Mouse (Mus musculus): ENCODE data around the gene Acaa1b. TPM values are rescaled to one million over a fixed set of nuclear protein-coding genes. Genes with fewer than 3 reads are reported as not detected.
A peak's percentile ranks its signal among the peaks of the same experiment; 100 is the strongest.

Gene Acaa1b
- polyA plus RNA-seq (2015; fragmentation: Nextera tagmentation; extraction: Ambion mirVana), result 2.2 and 3.5 TPM in 2 replicates

DNA sequence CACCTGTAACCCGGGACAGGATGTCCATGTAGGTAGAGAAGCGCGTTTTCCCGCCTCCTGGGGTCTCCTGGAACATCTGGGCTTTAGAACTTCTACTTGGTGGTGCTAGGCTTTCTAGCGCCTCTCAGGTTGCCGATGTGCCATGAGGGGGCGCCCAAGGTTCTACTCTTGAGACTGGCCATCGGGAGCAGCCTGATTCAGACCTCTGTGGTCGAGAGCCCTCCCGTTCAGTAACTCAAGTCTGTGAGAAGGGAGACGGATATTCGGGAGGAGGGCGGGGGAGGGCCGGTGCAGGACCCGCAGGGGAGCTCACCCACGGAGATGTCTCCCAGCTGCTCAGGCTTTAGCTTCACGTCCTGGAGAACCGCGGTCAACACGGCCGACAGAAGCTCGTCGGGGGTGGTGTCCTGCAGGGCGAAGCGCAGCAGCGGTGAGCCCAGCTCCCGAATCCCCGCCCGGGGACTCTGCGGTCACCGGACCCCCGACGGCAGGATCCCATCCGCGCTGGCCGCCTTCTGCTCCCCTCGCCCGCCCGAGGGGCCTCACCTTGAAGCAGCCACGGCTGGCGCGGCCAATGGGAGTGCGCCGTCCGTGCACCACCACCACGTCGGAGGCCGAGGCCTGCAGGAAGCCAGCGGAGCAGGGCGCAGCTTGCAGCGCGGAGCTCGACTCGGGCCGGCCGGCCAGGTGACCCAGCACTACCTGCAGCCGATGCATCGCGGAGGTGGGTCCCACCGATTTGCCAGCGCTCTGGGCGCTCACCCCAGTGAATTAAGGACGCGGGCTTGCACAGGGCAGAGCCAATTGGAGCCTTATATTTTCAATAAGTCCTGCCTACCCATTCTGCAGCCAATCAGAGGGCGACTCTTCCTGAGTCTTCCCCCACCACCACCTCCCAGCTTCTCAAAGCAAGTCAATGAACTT is at the start of gene Acaa1b:
Gene Acaa1b, minus strand, starts transcription at position 816 of the 924 bp plus-strand sequence.
- H3K9ac ChIP-seq, result peak within 1 kb of the TSS; percentile 52
- peak within 1 kb of the TSS; percentile 65 for H3K4me3 ChIP-seq
- H3K9me3 ChIP-seq, result no peaks in the 10 kb centered on the region
- WGBS, result 1% methylated on average over 65 of the region's 65 CpGs
- no peak within 1 kb of the TSS for H3K27ac ChIP-seq
- 0 out of 2 replicates have a peak, but pooled peaks cover 6% of the 10 kb centered on the region for H3K4me1 ChIP-seq
- H3K27me3 ChIP-seq (replicated peaks), result peaks cover 10% of the 10 kb centered on the region
- H3K4me2 ChIP-seq, result peak within 1 kb of the TSS; percentile 66
- no peaks in the 10 kb centered on the region for H3K36me3 ChIP-seq (replicated peaks)
- ATAC-seq (replicated peaks), result peak; percentile 96

DNA sequence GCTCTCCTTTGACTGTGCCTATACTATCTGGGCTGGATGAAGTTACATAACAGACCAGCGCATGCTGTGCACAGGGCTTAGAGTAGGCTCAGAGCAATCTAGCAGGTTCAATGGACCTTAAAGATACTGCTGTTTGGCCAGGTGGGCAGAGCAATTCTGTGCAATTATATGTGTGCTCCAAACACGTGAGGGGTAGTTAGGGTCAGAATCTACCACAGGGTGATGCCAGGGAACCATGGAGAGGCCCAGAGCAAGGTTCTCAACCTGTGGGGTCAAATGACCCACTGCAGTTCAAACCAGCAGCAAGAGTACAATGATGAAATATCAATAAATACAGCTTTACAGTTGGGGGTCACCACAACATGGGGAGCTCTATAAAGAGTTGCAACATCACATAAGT is 49.8 kb upstream of the Acaa1b start:
- H3K4me1 ChIP-seq, result no peaks in the 10 kb centered on the region
- H3K4me3 ChIP-seq, result no peak overlapping the region
- ATAC-seq (replicated peaks), result no peak
- H3K9ac ChIP-seq, result no peak overlapping the region
- H3K27me3 ChIP-seq (replicated peaks), result no peaks in the 10 kb centered on the region
- no peak overlapping the region for H3K27ac ChIP-seq
- no peaks in the 10 kb centered on the region for H3K9me3 ChIP-seq
- H3K36me3 ChIP-seq (replicated peaks), result no peaks in the 10 kb centered on the region
- WGBS, result 90% methylated on average over 2 of the region's 2 CpGs
- H3K4me2 ChIP-seq, result no peak overlapping the region

DNA sequence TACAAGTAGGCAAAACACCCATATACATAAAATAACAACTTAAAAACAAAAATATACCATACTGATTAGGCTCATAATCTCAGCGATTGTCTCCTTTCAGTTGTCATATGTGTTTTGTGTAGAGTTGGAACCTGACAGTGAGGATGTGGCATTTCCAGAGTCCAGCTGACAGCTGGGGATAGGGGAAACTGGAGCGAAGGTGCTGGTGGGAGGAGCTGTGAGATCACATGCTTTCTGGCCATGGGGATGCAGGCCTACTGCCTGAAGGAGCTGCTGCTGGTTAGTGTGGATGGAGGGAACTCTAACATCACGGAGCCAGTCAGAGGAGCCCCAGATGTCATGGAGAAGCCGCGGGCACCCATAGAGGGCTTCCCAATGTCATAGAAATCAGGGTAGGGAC is 48.9 kb upstream of the Acaa1b start:
- Histone ChIP-seq H3K9me3 (no peaks in the 10 kb centered on the region), H3K9ac (no peak overlapping the region), H3K27ac (no peak overlapping the region), H3K4me2 (no peak overlapping the region), H3K27me3 (replicated peaks) (no peaks in the 10 kb centered on the region), H3K36me3 (replicated peaks) (no peaks in the 10 kb centered on the region), H3K4me3 (no peak overlapping the region), H3K4me1 (no peaks in the 10 kb centered on the region)
- WGBS, result 88% methylated on average over 5 of the region's 5 CpGs
- no peak for ATAC-seq (replicated peaks)

DNA sequence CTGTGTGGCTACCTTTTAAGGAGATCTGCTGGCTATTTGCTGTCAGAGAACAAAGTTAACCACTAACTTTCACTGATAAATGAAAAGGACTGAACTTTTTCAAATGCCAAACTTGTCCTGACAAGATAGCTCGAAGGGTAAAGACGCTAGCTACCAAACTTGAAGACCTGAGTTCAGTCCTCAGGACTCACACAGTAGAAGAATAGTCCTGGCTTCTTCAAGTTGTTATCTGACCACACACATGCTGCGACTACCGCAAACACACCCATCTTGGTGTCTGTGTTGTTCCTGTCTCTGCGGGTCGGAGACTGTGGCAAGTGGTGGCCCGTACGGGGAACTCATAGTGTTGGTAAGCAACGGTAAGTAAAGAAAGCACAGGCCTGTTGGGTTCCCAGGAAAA is 46.7 kb upstream of the Acaa1b start:
- Histone ChIP-seq H3K27me3 (replicated peaks) (no peaks in the 10 kb centered on the region), H3K4me3 (no peak overlapping the region), H3K4me2 (no peak overlapping the region), H3K9ac (no peak overlapping the region), H3K36me3 (replicated peaks) (no peaks in the 10 kb centered on the region), H3K4me1 (no peaks in the 10 kb centered on the region), H3K27ac (no peak overlapping the region), H3K9me3 (no peaks in the 10 kb centered on the region)
- ATAC-seq (replicated peaks), result no peak
- 97% methylated on average over 9 of the region's 9 CpGs for WGBS

DNA sequence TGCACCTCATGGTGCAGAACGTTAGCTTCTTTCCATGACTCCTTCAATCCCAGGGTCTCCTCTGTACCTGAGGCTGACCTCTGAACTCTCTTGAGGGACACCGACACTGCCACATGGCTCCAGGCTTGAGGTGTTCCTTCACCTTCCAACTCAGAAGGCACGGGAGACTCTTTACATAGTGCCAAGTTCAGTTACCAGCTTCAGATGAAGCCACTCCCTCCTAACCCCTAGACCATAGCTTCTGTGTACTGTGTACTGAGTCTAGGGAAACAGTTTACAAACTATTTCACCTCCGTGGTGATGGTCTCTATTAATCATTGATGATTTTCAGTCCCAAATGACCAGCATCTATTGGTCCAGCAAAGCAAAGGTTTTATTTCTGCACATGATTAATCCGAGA is 44.8 kb upstream of the Acaa1b start:
- Histone ChIP-seq H3K27ac (no peak overlapping the region), H3K9ac (no peak overlapping the region), H3K27me3 (replicated peaks) (no peaks in the 10 kb centered on the region), H3K4me1 (no peaks in the 10 kb centered on the region), H3K36me3 (replicated peaks) (no peaks in the 10 kb centered on the region), H3K4me2 (no peak overlapping the region), H3K9me3 (no peaks in the 10 kb centered on the region), H3K4me3 (no peak overlapping the region)
- ATAC-seq (replicated peaks), result no peak
- 89% methylated on average over 5 of the region's 5 CpGs for WGBS

DNA sequence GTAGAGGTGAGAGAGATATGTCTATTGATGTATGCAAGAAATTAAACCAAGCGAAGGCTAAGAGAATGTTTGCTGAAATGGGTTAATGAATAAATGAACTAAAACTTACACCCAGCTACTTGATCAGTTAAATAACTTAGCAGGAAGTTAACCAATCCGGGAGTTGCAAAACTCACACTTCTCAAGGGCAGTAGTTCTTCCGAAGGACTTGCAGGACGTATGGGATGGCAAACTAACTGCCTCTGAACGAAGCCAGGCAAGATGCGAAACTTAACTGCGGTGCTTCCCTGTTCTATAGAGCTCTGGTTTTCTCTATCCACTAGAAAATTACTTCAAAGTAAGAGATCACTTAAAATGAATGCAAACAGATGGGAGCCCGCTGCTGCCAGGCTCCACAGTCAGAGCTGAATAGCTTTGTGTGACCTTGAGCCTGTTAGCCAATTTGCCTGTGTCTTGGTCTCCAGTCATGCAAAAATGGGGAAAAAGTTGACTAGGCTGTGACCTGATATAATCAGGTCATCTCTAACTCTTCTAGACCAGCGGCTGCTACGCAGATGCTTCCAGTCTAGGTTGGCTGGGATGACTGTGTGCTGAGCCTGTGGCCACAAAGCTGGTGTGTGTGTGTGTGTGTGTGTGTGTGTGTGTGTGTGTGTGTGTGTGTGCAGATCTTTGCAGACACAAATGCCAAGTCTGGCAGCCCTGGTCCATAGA is 42.4 kb upstream of the Acaa1b start:
- no peaks in the 10 kb centered on the region for H3K4me1 ChIP-seq
- H3K36me3 ChIP-seq (replicated peaks), result no peaks in the 10 kb centered on the region
- 82% methylated on average over 10 of the region's 10 CpGs for WGBS
- H3K4me2 ChIP-seq, result no peak overlapping the region
- no peak for ATAC-seq (replicated peaks)
- H3K9me3 ChIP-seq, result no peaks in the 10 kb centered on the region
- no peak overlapping the region for H3K4me3 ChIP-seq
- H3K27ac ChIP-seq, result no peak overlapping the region
- H3K27me3 ChIP-seq (replicated peaks), result no peaks in the 10 kb centered on the region
- no peak overlapping the region for H3K9ac ChIP-seq

DNA sequence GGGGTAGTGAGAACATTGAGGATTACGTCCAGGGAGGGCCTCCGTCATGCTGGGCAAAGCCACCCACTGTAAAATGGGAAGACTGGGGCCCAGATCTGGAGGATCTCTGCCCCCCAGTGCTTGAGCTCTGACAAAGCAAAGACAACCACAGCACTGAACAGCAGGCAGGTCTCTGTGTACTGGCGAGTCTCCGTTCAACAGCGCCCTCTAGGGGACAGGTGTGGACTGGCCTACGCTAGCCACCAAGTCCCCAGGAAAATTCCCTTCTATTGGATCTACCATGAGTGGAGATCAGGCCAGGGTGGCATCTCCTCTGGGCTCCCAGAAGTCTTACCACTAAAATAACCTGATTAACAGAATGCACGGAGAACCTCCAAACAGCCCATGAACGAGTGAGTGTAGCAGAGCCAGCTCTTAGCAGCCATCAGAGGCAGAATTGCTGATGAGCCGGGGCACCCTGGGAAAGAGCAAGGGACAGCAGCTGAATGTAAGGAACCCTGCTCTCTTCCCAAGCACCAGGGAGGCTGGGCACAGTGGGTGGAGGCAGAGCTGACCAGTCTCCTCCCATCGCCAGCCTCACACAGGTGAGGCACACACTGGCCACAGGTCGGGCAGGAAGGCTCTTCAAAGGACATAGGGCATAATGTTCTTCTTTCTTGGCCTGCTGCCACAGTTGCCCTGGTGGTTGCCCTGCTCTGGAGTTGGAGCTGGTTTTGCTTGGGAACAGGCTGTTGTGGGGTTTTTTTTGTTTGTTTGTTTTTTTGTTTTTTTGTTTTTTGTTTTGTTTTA is 35.5 kb upstream of the Acaa1b start:
- Histone ChIP-seq H3K4me1 (no peaks in the 10 kb centered on the region), H3K27ac (no peak overlapping the region), H3K27me3 (replicated peaks) (no peaks in the 10 kb centered on the region), H3K4me2 (no peak overlapping the region), H3K36me3 (replicated peaks) (no peaks in the 10 kb centered on the region), H3K4me3 (no peak overlapping the region), H3K9me3 (no peaks in the 10 kb centered on the region), H3K9ac (no peak overlapping the region)
- 43% methylated on average over 11 of the region's 11 CpGs for WGBS
- ATAC-seq (replicated peaks), result no peak

DNA sequence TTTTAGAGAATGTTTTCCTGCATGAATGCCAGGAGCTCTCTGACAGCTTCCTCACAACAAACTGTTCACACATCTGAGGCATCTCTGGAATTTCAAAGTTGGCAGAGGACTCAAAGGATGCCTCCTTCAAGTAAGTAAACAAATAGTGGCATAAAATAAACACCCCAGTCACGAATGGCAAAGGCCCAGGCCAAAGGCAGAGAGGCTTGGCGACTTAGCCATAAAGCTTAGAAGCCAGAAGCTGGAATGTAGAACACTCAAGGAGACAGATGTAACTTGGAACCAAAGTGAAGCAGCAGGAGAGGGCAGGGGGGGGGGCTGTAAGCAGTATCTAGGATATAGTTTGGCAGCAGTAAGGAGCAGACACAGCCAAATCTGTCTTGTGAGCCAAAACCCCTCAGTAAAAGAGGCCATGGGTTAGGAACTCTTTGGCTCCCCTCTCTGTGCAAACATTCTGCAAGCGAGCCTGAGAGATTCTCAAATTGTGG is 24.4 kb upstream of the Acaa1b start:
- WGBS, result 44% methylated on average over 3 of the region's 3 CpGs
- ATAC-seq (replicated peaks), result no peak
- H3K4me1 ChIP-seq, result no peaks in the 10 kb centered on the region
- H3K9ac ChIP-seq, result no peak overlapping the region
- H3K4me3 ChIP-seq, result no peak overlapping the region
- no peak overlapping the region for H3K4me2 ChIP-seq
- H3K27me3 ChIP-seq (replicated peaks), result no peaks in the 10 kb centered on the region
- no peaks in the 10 kb centered on the region for H3K36me3 ChIP-seq (replicated peaks)
- H3K27ac ChIP-seq, result no peak overlapping the region
- H3K9me3 ChIP-seq, result no peaks in the 10 kb centered on the region

DNA sequence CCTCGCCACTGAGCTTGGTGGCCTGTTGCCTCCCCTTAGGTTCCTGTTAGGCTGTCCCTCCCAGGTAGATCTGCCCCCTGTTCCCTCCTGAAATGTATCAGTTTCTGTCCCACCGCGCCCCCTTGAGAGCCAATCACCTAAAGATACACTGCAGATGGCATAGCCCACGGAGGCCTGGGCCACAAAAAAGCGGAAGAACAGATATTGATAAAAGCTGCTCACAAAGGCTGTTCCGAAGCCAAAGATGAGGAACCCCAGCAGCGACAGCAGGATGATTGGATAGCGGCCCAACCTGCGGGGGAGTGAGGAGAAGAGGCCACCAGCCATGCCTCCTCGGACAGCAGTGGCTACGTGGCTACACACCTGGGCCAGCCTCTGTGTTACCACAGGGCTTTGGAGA is 22.4 kb upstream of the Acaa1b start:
- no peak for ATAC-seq (replicated peaks)
- Histone ChIP-seq H3K4me3 (no peak overlapping the region), H3K27ac (no peak overlapping the region), H3K36me3 (replicated peaks) (no peaks in the 10 kb centered on the region), H3K27me3 (replicated peaks) (no peaks in the 10 kb centered on the region), H3K9me3 (no peaks in the 10 kb centered on the region), H3K9ac (no peak overlapping the region), H3K4me2 (no peak overlapping the region), H3K4me1 (no peaks in the 10 kb centered on the region)
- WGBS, result 90% methylated on average over 11 of the region's 11 CpGs

DNA sequence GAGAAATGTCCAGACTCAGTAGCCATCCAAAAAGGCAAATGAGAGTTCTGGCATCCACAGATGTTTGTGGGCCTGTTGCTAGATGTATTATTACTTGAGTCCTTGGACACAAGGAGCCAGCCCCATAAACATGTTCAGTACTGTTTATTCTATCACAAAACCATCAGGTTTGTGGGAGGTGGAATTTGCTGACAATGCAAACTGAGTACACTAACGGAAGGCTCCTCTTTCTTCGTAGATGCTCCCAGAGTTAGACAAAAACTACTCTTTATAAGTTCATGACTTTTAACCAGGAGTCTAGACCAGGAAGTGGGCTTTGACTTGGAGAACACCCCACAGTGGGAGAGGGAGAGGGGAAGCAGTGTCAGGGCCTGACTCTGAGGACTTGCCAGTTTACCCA is 10.7 kb upstream of the Acaa1b start:
- H3K36me3 ChIP-seq (replicated peaks), result no peaks in the 10 kb centered on the region
- no peaks in the 10 kb centered on the region for H3K9me3 ChIP-seq
- H3K27ac ChIP-seq, result no peak overlapping the region
- ATAC-seq (replicated peaks), result no peak
- no peak overlapping the region for H3K9ac ChIP-seq
- 91% methylated on average over 2 of the region's 2 CpGs for WGBS
- H3K4me3 ChIP-seq, result no peak overlapping the region
- H3K4me2 ChIP-seq, result no peak overlapping the region
- H3K27me3 ChIP-seq (replicated peaks), result no peaks in the 10 kb centered on the region
- no peaks in the 10 kb centered on the region for H3K4me1 ChIP-seq

DNA sequence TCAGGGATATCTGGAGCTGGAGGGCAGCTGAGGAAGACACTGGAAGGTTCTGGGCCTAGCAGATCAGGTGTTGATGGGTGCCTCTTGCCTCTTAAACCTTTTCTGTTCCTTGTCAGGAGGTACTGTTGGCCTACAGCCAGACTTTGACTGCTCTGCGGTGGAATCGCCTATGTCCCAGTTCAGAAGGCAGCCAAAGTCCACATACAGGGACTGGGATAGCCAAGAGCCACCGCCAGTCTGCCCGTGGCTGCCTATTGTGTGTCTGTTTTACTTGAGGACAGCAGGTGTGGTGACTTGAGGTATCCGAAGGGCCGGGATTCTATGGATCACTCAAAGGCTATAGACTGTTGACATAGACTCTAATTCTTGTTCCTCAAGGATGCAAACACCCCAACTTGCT is 8.7 kb upstream of the Acaa1b start:
- H3K27me3 ChIP-seq (replicated peaks), result no peaks in the 10 kb centered on the region
- H3K36me3 ChIP-seq (replicated peaks), result no peaks in the 10 kb centered on the region
- WGBS, result 94% methylated on average over 6 of the region's 6 CpGs
- no peak overlapping the region for H3K27ac ChIP-seq
- H3K9me3 ChIP-seq, result no peaks in the 10 kb centered on the region
- H3K9ac ChIP-seq, result no peak overlapping the region
- no peaks in the 10 kb centered on the region for H3K4me1 ChIP-seq
- no peak for ATAC-seq (replicated peaks)
- no peak overlapping the region for H3K4me2 ChIP-seq
- H3K4me3 ChIP-seq, result no peak overlapping the region

DNA sequence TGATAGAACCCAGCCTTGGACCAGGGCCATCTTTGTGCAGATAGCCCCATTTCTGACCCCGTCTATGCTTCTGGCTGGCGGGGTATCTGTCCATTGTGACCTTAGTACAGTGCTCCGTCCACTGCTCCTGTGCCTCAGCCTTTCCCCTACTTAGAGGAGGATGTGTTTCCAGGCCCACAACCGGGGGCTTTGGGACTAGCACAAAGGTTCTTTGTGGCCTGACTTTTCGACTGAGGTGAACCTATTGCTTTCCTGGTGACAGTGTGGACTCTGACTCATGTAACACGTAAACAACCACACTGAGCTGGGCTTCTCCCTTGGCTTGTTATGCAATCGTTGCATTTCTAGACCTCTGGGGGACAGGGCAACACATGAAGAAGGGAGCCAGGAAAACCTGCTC is 7.8 kb upstream of the Acaa1b start:
- Histone ChIP-seq H3K4me1 (no peaks in the 10 kb centered on the region), H3K27me3 (replicated peaks) (no peaks in the 10 kb centered on the region), H3K36me3 (replicated peaks) (no peaks in the 10 kb centered on the region), H3K4me3 (no peak overlapping the region), H3K9me3 (no peaks in the 10 kb centered on the region), H3K27ac (no peak overlapping the region), H3K9ac (no peak overlapping the region), H3K4me2 (no peak overlapping the region)
- ATAC-seq (replicated peaks), result no peak
- WGBS, result 86% methylated on average over 7 of the region's 7 CpGs
